Mouse (Mus musculus) liver, postnatal 0 days (tissue): ENCODE results near the gene Alkbh6. TPM values are rescaled to one million over a fixed set of nuclear protein-coding genes. Genes with fewer than 3 reads are reported as not detected.

Experiments
- ATAC-seq: fragments of 200-750 bp; cut with Nextera tagmentation; 2 replicates; pipeline ENCODE4 v1.8.0; 2017; ENCODE audit warnings: mild to moderate bottlenecking, moderate library complexity
- DNase-seq: peaks from one replicate; pipeline ENCODE4 v3.0.0-alpha.2; 2016
- H3K27ac ChIP-seq: fragments of 300-500 bp; sonication (generic); 2 replicates; pipeline ENCODE4 v1.5.1; 2014; ENCODE audit warnings: antibody characterized with exemption, moderate library complexity, mild to moderate bottlenecking, low read depth
- H3K27me3 ChIP-seq: fragments of 300-500 bp; sonication (generic); 2 replicates; pipeline ENCODE4 v1.6.1; 2014; ENCODE audit warnings: low read length, control low read depth, mixed read lengths; ENCODE audit not compliant: insufficient read depth
- H3K36me3 ChIP-seq: fragments of 300-500 bp; sonication (generic); replicated peaks from 2 replicates; pipeline ENCODE4 v1.6.1; 2014; ENCODE audit warnings: mild to moderate bottlenecking, control low read depth, low read length, moderate library complexity, mixed read lengths; ENCODE audit not compliant: insufficient read depth
- H3K4me1 ChIP-seq: fragments of 300-500 bp; sonication (generic); 2 replicates; pipeline ENCODE4 v1.6.1; 2014; ENCODE audit warnings: antibody characterized with exemption, mild to moderate bottlenecking, control low read depth; ENCODE audit not compliant: insufficient read depth
- H3K4me2 ChIP-seq: fragments of 300-500 bp; sonication (generic); 2 replicates; pipeline ENCODE4 v1.6.1; 2014; ENCODE audit warnings: low read depth, mild to moderate bottlenecking, low read length, moderate library complexity, mixed read lengths
- H3K4me3 ChIP-seq: fragments of 300-500 bp; sonication (generic); 2 replicates; pipeline ENCODE4 v1.5.1; 2014; ENCODE audit warnings: low read depth, low read length
- H3K9ac ChIP-seq: fragments of 300-500 bp; sonication (generic); replicated peaks from 2 replicates; pipeline ENCODE4 v1.6.1; 2014; ENCODE audit warnings: mild to moderate bottlenecking, moderate library complexity
- H3K9me3 ChIP-seq: fragments of 300-500 bp; sonication (generic); 2 replicates; pipeline ENCODE4 v1.6.1; 2016; ENCODE audit warnings: mild to moderate bottlenecking, control low read depth, low read length, mixed read lengths
- CTCF ChIP-seq: sonication (generic); IDR thresholded peaks from 2 replicates; pipeline ENCODE4 v1.5.1; 2016; ENCODE audit warnings: antibody characterized with exemption, low read depth
- EP300 ChIP-seq: IDR thresholded peaks from 2 replicates; pipeline ENCODE4 v1.6.1; 2016; ENCODE audit warnings: antibody characterized with exemption, low read depth, mild to moderate bottlenecking
- WGBS: fragments of 180-500 bp; shearing (Covaris S2); extraction: QIAGEN DNeasy Blood & Tissue Kit; methylation state at CpG from one replicate; pipeline ENCODE4 v1.1.7; 2014; ENCODE audit not compliant: insufficient replicate concordance; 5-methylcytosine and 5-hydroxymethylcytosine counted together
- polyA plus RNA-seq: library from polyadenylated mRNA; unstranded; fragments of >200 nt; fragmentation: Nextera tagmentation; extraction: Ambion mirVana; gene quantifications from 2 replicates; pipeline ENCODE4 v1.2.1, GENCODE M21; 2015

Gene Alkbh6
- polyA plus RNA-seq, 1 experiment from 2014 or later, result 23.9 TPM

DNA sequence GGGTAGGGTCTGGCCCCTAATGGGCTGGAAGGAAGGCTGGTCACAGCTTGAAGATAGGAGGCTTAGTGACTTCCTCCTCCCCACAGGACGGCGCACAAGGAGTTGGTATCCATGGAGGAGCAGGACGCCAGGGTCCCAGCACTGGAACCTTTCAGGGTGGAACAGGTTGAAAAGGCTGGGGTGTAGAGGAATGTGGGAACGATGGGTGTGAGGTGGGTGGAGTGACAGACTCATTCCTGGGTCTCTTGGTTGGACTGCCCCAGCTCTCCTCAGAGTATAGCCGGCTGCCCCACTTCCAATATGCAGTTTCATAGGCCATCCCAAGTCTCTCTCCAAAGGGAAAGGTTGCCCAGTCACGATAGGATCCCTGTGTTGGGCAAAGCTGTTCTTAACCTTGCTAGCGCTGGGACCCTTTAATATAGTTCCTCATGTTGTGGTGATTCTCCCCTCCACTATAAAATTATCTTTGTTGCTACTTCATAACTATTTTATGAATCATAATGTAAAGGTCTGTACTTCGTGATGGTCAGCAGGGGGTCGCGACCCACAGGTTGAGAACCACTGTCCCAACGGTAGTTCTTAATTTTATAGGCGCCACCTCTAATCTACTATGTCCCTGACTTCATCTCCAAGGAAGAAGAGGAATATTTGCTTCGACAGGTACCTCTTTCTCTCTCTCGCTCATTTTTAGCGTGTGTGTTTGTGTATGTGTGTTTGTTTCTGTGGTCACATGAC is 1.0 kb downstream of the Alkbh6 start:
- ATAC-seq (no peak), DNase-seq (no peak)
- Histone ChIP-seq H3K27me3 (no peaks in the 10 kb centered on the region), H3K36me3 (no peaks in the 10 kb centered on the region), H3K27ac (no peak overlapping the region), H3K4me3 (peak overlapping the region; percentile 49), H3K9me3 (no peaks in the 10 kb centered on the region), H3K9ac (peak overlapping the region; percentile 62), H3K4me1 (peaks cover 16% of the 10 kb centered on the region), H3K4me2 (peak overlapping the region; percentile 91)
- WGBS, result 55% methylated on average over 15 of the region's 15 CpGs
- no peak for TF ChIP-seq CTCF
- no peak for TF ChIP-seq EP300

GRCm38 (mm10) chr7:30310136-30310535 is 1.6 kb downstream of the Alkbh6 start:
- no peak for TF ChIP-seq EP300
- TF ChIP-seq CTCF, result no peak
- Histone ChIP-seq H3K36me3 (no peaks in the 10 kb centered on the region), H3K4me3 (no peak overlapping the region), H3K27me3 (no peaks in the 10 kb centered on the region), H3K4me2 (no peak overlapping the region), H3K9ac (no peak overlapping the region), H3K9me3 (no peaks in the 10 kb centered on the region), H3K27ac (no peak overlapping the region), H3K4me1 (peaks cover 16% of the 10 kb centered on the region)
- ATAC-seq, result no peak
- no peak for DNase-seq
- WGBS, result 80% methylated on average over 12 of the region's 12 CpGs

DNA sequence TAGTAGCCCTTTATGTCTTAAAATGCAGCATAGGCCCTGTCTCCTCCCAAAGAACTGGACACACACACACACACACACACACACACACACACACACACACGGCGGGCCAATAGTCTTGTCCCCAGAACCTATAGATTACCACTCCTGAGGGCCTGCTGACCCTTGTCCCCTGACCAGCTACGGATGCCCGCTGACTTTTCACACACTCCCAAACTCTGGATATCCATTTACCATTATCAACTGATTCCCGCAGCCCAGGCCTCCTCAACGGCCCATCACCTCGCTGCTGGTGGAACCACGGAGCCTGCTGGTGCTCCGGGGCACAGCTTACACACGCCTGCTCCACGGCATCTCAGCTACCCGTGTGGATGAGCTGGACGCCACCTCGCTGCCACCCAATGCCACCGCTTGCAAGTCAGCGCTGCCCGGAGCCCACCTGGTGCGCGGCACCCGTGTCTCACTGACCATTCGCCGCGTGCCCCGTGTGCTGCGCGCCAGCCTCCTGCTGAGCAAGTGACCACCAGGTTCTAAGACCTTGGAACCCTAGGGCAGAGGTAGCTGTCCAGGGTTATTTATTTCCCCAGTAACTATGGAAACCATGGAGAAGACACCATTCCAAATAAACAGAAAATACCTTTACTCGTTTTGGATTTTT is 5.3 kb downstream of the Alkbh6 start:
- Histone ChIP-seq H3K36me3 (no peaks in the 10 kb centered on the region), H3K27me3 (no peaks in the 10 kb centered on the region), H3K4me3 (peak overlapping the region; percentile 41), H3K4me1 (peaks cover 11% of the 10 kb centered on the region), H3K9me3 (no peaks in the 10 kb centered on the region), H3K4me2 (peak overlapping the region; percentile 62), H3K27ac (peak overlapping the region; percentile 84), H3K9ac (peak overlapping the region; percentile 53; the same call in 1 of the 2 replicates)
- peak; percentile 81 for ATAC-seq
- peak; percentile 58 for DNase-seq
- TF ChIP-seq EP300 (no peak), CTCF (no peak)
- WGBS, result 61% methylated on average over 27 of the region's 27 CpGs

DNA sequence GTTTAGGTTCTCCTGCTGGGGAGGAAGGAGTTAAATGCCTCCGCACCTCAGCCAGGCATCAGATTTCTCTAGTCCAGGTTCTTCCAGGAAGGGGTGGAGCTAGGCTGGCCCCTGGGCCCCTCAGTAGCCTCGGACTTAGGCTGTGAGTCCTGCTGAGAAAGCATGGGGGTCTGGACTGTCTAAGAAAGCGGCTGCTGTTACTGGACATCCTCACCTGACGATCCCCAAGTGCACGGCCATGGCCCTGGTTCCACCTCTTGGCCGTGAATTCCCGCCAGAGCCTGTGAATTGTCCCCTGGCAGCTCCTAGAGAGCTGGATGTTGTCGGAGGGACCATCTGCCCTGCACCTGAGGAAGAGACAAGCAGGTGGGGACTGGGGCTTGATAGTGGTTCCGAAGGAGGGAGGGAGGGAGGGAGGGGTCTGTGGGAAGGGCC is 6.2 kb downstream of the Alkbh6 start, which contains the start of gene Syne4:
Gene Syne4 (plus strand): TSS at position 87 of the 435 bp plus-strand sequence.
- DNase-seq, result no peak
- TF ChIP-seq CTCF (no peak), EP300 (no peak)
- Histone ChIP-seq H3K4me1 (peaks cover 3% of the 10 kb centered on the region; the same call in 1 of the 2 replicates), H3K9ac (peak within 1 kb of the TSS; percentile 53; the same call in 1 of the 2 replicates), H3K9me3 (no peaks in the 10 kb centered on the region), H3K4me2 (peak within 1 kb of the TSS; percentile 62), H3K4me3 (peak within 1 kb of the TSS; percentile 41), H3K36me3 (no peaks in the 10 kb centered on the region), H3K27me3 (no peaks in the 10 kb centered on the region), H3K27ac (peak within 1 kb of the TSS; percentile 84)
- WGBS, result 10% methylated on average over 8 of the region's 9 CpGs
- ATAC-seq, result no peak

GRCm38 (mm10) chr7:30315559-30316529 is 7.3 kb downstream of the Alkbh6 start:
- ATAC-seq (no peak), DNase-seq (no peak)
- no peak for TF ChIP-seq CTCF
- no peak for TF ChIP-seq EP300
- Histone ChIP-seq H3K4me2 (peak overlapping the region; percentile 62; the same call in 1 of the 2 replicates), H3K4me3 (no peak overlapping the region), H3K27me3 (no peaks in the 10 kb centered on the region), H3K36me3 (no peaks in the 10 kb centered on the region), H3K4me1 (peaks cover 6% of the 10 kb centered on the region), H3K27ac (no peak overlapping the region), H3K9me3 (no peaks in the 10 kb centered on the region), H3K9ac (no peak overlapping the region)
- WGBS, result 54% methylated on average over 13 of the region's 13 CpGs
